Mouse (Mus musculus): ENCODE data around the gene Lrrc75a. TPM values are rescaled to one million over a fixed set of nuclear protein-coding genes. Genes with fewer than 3 reads are reported as not detected.

Gene Lrrc75a
- polyA plus RNA-seq, 1 experiment from 2014 or later = 31.9 TPM

DNA sequence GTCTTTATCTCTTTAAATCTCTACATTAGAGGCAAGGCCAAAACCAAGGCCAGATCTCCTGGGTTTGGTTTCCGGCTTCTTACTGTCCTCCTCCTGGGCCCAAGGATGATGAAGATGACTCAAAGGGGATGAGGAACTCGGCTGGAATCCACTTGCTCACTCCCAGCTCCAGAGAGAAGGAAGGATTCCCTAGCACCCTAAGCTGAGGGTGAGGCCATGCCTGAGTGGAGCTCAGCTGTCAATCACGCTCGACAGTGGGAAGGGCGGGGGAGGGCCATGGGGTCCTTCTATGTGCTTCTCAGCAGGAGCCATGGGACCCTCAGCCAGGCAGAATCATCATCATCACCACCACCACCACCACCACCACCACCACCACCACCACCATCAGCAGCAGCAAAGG, 10.9 kb downstream of the Lrrc75a start:
- H3K27ac ChIP-seq (ENCODE audit: low read depth, low read length) = no peak overlapping the region
- peaks cover 12% of the 10 kb centered on the region; the same call in 1 of the 2 replicates for H3K4me1 ChIP-seq (replicated peaks; ENCODE audit: control insufficient read depth, insufficient read depth, low read length)
- H3K9ac ChIP-seq (ENCODE audit: low read depth, low read length) = no peak overlapping the region
- H3K4me3 ChIP-seq (ENCODE audit: low read depth, low read length) = no peak overlapping the region
- no peaks in the 10 kb centered on the region for H3K9me3 ChIP-seq (ENCODE audit: control insufficient read depth)
- no peak for ATAC-seq
- peaks cover 11% of the 10 kb centered on the region; the same call in 1 of the 2 replicates for H3K36me3 ChIP-seq (ENCODE audit: control insufficient read depth, insufficient read depth)
- no peak overlapping the region for H3K4me2 ChIP-seq (replicated peaks; ENCODE audit: low read depth)
- H3K27me3 ChIP-seq (replicated peaks; ENCODE audit: control insufficient read depth, insufficient read depth, low read length) = no peaks in the 10 kb centered on the region
- TF ChIP-seq CTCF (IDR thresholded peaks at IDR 0.05; ENCODE audit: low read depth) = no peak
- WGBS = 76% methylated on average over 5 of the region's 5 CpGs

DNA sequence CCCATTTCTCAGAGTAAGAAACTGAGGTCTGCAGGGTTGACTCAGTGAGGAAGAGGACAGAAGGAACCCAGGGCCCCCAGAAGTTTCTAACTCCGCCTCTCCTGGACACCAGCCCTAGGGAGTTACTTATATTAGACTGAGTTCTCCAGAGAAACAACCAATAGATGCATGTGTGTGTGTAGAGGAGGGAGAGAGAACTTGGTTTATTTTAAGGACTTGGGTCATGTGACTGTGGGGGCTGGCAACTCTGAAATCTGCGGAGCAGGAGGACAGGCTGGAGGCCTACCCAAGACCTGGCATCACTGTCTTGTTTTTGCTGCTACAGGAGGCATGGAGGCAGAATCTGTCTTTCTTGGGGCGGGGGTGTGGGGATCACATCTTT, 11.5 kb downstream of the Lrrc75a start:
- no peak for ATAC-seq
- no peak overlapping the region for H3K27ac ChIP-seq (ENCODE audit: low read depth, low read length)
- no peak overlapping the region for H3K9ac ChIP-seq (ENCODE audit: low read depth, low read length)

GRCm38 (mm10) chr11:62636105-62636839, 12.1 kb downstream of the Lrrc75a start:
- no peak overlapping the region for H3K9ac ChIP-seq (ENCODE audit: low read depth, low read length)
- no peaks in the 10 kb centered on the region for H3K27me3 ChIP-seq (replicated peaks; ENCODE audit: control insufficient read depth, insufficient read depth, low read length)
- no peak overlapping the region for H3K4me3 ChIP-seq (ENCODE audit: low read depth, low read length)
- peaks cover 11% of the 10 kb centered on the region; the same call in 1 of the 2 replicates for H3K36me3 ChIP-seq (ENCODE audit: control insufficient read depth, insufficient read depth)
- peaks cover 5% of the 10 kb centered on the region; the same call in 1 of the 2 replicates for H3K4me1 ChIP-seq (replicated peaks; ENCODE audit: control insufficient read depth, insufficient read depth, low read length)
- H3K27ac ChIP-seq (ENCODE audit: low read depth, low read length) = peak overlapping the region; percentile 15
- no peak overlapping the region for H3K4me2 ChIP-seq (replicated peaks; ENCODE audit: low read depth)
- H3K9me3 ChIP-seq (ENCODE audit: control insufficient read depth) = no peaks in the 10 kb centered on the region
- 63% methylated on average over 11 of the region's 11 CpGs for WGBS
- ATAC-seq = no peak
- no peak for TF ChIP-seq CTCF (IDR thresholded peaks at IDR 0.05; ENCODE audit: low read depth)

More for the DNA sequence above, 11.5 kb downstream of the Lrrc75a start:
- 77% methylated on average over 3 of the region's 3 CpGs for WGBS
- H3K4me3 ChIP-seq (ENCODE audit: low read depth, low read length) = no peak overlapping the region
- H3K4me1 ChIP-seq (replicated peaks; ENCODE audit: control insufficient read depth, insufficient read depth, low read length) = peaks cover 10% of the 10 kb centered on the region; the same call in 1 of the 2 replicates
- TF ChIP-seq CTCF (IDR thresholded peaks at IDR 0.05; ENCODE audit: low read depth) = no peak
- H3K27me3 ChIP-seq (replicated peaks; ENCODE audit: control insufficient read depth, insufficient read depth, low read length) = no peaks in the 10 kb centered on the region
- peaks cover 11% of the 10 kb centered on the region; the same call in 1 of the 2 replicates for H3K36me3 ChIP-seq (ENCODE audit: control insufficient read depth, insufficient read depth)
- H3K9me3 ChIP-seq (ENCODE audit: control insufficient read depth) = no peaks in the 10 kb centered on the region
- no peak overlapping the region for H3K4me2 ChIP-seq (replicated peaks; ENCODE audit: low read depth)

DNA sequence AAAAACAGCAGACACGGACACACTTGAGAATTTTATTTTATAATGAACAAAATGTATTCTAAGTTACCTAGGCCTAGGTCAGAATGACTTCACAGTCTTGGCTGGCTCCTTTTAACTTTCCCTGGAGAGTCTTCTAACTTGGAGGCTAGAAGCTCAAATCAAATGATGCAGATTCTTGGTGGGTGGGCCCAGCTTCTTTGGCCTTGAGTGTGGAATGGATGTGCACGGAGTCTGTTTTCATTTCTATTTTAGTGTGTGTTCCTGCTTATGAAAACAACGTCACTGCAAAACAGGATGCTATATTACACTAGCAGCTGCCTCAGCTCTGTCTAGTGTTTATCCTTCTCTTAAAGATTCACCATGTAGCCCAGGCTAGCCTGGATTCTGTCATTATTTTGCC, 12.9 kb downstream of the Lrrc75a start:
- Histone ChIP-seq H3K9ac (ENCODE audit: low read depth, low read length) (no peak overlapping the region), H3K27ac (ENCODE audit: low read depth, low read length) (peak overlapping the region; percentile 15; the same call in 1 of the 2 replicates), H3K36me3 (ENCODE audit: control insufficient read depth, insufficient read depth) (peaks cover 10% of the 10 kb centered on the region; the same call in 1 of the 2 replicates), H3K4me1 (replicated peaks; ENCODE audit: control insufficient read depth, insufficient read depth, low read length) (peaks cover 9% of the 10 kb centered on the region), H3K9me3 (ENCODE audit: control insufficient read depth) (no peaks in the 10 kb centered on the region), H3K4me3 (ENCODE audit: low read depth, low read length) (no peak overlapping the region), H3K27me3 (replicated peaks; ENCODE audit: control insufficient read depth, insufficient read depth, low read length) (no peaks in the 10 kb centered on the region), H3K4me2 (replicated peaks; ENCODE audit: low read depth) (no peak overlapping the region)
- TF ChIP-seq CTCF (IDR thresholded peaks at IDR 0.05; ENCODE audit: low read depth) = no peak
- ATAC-seq = no peak
- 63% methylated on average over 3 of the region's 3 CpGs for WGBS

DNA sequence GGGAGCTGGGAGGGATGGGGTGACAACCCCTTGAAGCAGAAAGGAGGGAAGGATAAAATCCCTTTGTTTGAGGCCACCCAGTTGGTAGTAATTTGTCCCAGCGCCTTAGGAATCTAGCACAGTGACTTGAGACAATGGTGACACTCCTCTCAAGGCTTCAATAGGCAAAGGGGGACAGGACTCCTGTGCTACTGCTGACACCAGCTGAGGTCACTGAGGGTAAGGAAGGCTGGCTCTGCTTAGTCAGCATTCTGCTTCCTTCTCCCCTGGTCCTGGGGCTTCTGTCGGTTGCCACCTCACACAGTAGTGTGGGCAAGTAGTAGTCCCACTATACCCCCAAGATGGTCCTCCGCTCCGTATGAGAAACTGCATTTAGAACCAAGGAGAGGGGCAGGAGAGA, 17.2 kb downstream of the Lrrc75a start:
- no peak for ATAC-seq
- no peak overlapping the region for H3K9ac ChIP-seq (ENCODE audit: low read depth, low read length)

GRCm38 (mm10) chr11:62630225-62630821, 18.0 kb downstream of the Lrrc75a start:
- H3K4me3 ChIP-seq (ENCODE audit: low read depth, low read length) = no peak overlapping the region
- H3K27ac ChIP-seq (ENCODE audit: low read depth, low read length) = peak overlapping the region; percentile 86
- no peaks in the 10 kb centered on the region for H3K9me3 ChIP-seq (ENCODE audit: control insufficient read depth)
- H3K4me1 ChIP-seq (replicated peaks; ENCODE audit: control insufficient read depth, insufficient read depth, low read length) = peaks cover 21% of the 10 kb centered on the region
- H3K4me2 ChIP-seq (replicated peaks; ENCODE audit: low read depth) = peak overlapping the region; percentile 28
- no peaks in the 10 kb centered on the region for H3K36me3 ChIP-seq (ENCODE audit: control insufficient read depth, insufficient read depth)
- ATAC-seq = peak; percentile 18
- no peaks in the 10 kb centered on the region for H3K27me3 ChIP-seq (replicated peaks; ENCODE audit: control insufficient read depth, insufficient read depth, low read length)
- 8% methylated on average over 11 of the region's 11 CpGs for WGBS
- no peak for TF ChIP-seq CTCF (IDR thresholded peaks at IDR 0.05; ENCODE audit: low read depth)
- H3K9ac ChIP-seq (ENCODE audit: low read depth, low read length) = 0 out of 2 replicates have a peak overlapping the region, but pooled peaks have one; percentile 7

More for the DNA sequence above, 17.2 kb downstream of the Lrrc75a start:
- no peak overlapping the region for H3K4me2 ChIP-seq (replicated peaks; ENCODE audit: low read depth)
- H3K9me3 ChIP-seq (ENCODE audit: control insufficient read depth) = no peaks in the 10 kb centered on the region
- H3K4me3 ChIP-seq (ENCODE audit: low read depth, low read length) = no peak overlapping the region
- no peaks in the 10 kb centered on the region for H3K36me3 ChIP-seq (ENCODE audit: control insufficient read depth, insufficient read depth)
- H3K27me3 ChIP-seq (replicated peaks; ENCODE audit: control insufficient read depth, insufficient read depth, low read length) = no peaks in the 10 kb centered on the region
- H3K27ac ChIP-seq (ENCODE audit: low read depth, low read length) = 0 out of 2 replicates have a peak overlapping the region, but pooled peaks have one; percentile 86
- peaks cover 17% of the 10 kb centered on the region for H3K4me1 ChIP-seq (replicated peaks; ENCODE audit: control insufficient read depth, insufficient read depth, low read length)
- TF ChIP-seq CTCF (IDR thresholded peaks at IDR 0.05; ENCODE audit: low read depth) = no peak
- WGBS = 70% methylated on average over 4 of the region's 4 CpGs
